Mouse (Mus musculus) brain, embryonic 14.5 days (tissue): ENCODE measurements around the gene Soat1.

Experiments
- CTCF ChIP-seq: fragments of 200-500 bp; IDR thresholded peaks from 2 replicates; pipeline ENCODE4 v1.5.1; 2012; ENCODE audit warnings: inconsistent platforms, mild to moderate bottlenecking, moderate library complexity, borderline replicate concordance; ENCODE audit not compliant: insufficient read depth, insufficient read length; ENCODE audit errors: extremely low read depth
- POLR2A ChIP-seq: fragments of 200-500 bp; IDR thresholded peaks from 2 replicates; pipeline ENCODE4 v1.6.1; 2012; ENCODE audit warnings: mild to moderate bottlenecking, inconsistent platforms, borderline replicate concordance; ENCODE audit not compliant: poor library complexity, insufficient read depth, insufficient read length, severe bottlenecking; ENCODE audit errors: extremely low read depth

GRCm38 (mm10) chr1:156445049-156445448 is 29.1 kb downstream of the Soat1 start:
- TF ChIP-seq CTCF: no peak
- no peak for TF ChIP-seq POLR2A
